Mouse (Mus musculus): Measurements from ENCODE around the gene Tmem179b.
"Not testable (repeated sequence)": the region's sequence is repeated elsewhere in the genome, so short reads cannot be mapped to it uniquely, and the experiment has no call there.

Gene Tmem179b

DNA sequence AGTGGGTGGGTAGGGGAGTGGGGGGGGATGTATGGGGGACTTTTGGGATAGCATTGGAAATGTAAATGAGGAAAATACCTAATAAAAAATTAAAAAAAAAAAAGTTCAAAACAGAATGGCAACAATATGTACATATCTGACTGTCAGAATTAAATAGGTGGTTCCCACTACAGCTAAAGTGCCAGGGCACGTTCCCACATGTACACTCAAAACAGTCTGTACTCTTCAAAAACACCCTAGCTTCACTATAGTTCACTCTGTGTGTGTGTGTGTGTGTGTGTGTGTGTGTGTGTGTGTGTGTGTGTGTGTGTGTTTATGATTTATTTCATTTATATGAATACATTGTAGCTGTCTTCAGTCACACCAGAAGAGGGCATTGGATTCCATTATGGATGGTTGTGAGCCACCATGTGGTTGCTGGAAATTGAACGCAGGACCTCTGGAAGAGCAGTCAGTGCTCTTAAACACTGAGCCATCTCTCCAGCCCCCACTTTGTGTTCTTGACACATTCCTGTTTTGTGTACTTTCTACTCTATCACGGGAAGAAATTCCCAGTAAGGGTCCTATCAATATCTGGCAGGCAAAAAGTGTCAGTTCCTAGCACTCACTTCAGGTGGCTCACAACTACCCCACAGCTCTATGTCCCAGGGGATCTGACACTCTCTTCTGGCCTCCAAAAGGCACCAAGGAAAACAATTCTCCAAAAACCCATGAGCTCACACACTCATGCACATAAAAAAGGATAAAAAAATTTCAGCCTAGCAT, 45.8 kb downstream of the Tmem179b start:
- DNase-seq: not testable (repeated sequence)

- DNase-seq: no peak
Measured at GRCm38 (mm10) chr19:8727495-8728114, 46.7 kb downstream of the Tmem179b start.

DNA sequence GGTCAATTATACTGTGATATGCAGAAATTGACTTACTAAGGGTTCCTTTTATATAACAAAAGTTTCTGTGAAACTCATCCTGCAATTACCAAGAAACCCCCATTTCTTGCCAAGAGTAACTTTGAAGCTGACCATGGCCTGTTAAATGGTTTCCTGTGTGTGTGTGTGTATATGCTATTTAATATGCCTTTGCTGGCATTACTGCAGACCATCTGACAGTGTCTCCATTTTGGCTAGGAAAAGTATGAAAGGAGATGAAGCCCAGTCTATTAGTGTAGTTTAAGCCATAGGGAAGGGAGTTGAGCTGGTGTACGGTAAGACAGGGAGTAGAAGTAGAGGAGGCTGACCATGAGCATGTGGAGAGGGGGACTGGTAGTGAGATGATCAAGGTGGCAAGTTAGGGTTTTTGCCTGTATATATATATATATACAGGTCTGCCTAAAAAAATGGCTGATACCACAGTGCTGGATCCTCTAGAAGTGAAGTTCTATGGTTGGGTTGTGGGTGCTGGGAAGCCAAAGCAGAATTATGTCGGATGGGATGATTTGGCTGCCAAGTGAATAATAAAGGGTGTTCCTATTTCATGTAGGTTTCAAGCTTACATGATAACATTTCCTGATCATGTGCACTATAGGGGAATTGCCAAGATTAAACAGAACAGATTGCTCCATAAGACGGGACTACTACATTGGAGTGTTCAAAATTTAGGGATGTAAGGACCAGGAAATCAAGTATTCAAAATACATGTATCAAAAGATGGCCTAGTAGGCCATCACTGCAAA, 47.5 kb downstream of the Tmem179b start:
- no peak for DNase-seq

GRCm38 (mm10) chr19:8725081-8725613, 49.1 kb downstream of the Tmem179b start:
- no peak for DNase-seq

- no peak for DNase-seq
Measured at GRCm38 (mm10) chr19:8724392-8724791, 49.9 kb downstream of the Tmem179b start.

- DNase-seq: peak in 1 of 2 experiments; percentile 25
Measured at GRCm38 (mm10) chr19:8723574-8724346, 50.5 kb downstream of the Tmem179b start.

- DNase-seq: peak; percentile 95 to 96
Measured at GRCm38 (mm10) chr19:8722907-8723573, 51.2 kb downstream of the Tmem179b start, which contains the start of gene Slc3a2. Gene Slc3a2 (minus strand): TSS chr19:8723369.

DNA sequence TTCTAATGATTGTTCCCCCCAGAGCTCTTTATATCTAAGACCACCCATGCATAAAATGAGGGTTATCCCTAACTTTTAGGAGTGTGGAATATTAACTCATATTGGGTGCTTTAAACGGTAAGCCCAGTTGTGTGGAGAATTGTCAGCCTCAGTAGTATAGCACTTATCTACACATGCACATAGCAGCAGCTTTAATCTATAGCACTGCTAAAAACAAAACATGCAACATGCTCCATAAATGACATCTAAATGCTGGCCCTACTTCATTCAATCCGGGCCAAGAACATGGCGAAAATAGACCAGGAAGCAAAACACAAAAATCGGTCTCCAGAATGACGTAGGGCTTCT, 51.7 kb downstream of the Tmem179b start:
- DNase-seq: no peak
